Mouse (Mus musculus): Measurements from ENCODE around the gene Tbc1d7. TPM values are rescaled to one million over a fixed set of nuclear protein-coding genes. Genes with fewer than 3 reads are reported as not detected.

Gene Tbc1d7
- total RNA-seq, 2 experiments from 2014 or later = 35.0 to 39.7 TPM

DNA sequence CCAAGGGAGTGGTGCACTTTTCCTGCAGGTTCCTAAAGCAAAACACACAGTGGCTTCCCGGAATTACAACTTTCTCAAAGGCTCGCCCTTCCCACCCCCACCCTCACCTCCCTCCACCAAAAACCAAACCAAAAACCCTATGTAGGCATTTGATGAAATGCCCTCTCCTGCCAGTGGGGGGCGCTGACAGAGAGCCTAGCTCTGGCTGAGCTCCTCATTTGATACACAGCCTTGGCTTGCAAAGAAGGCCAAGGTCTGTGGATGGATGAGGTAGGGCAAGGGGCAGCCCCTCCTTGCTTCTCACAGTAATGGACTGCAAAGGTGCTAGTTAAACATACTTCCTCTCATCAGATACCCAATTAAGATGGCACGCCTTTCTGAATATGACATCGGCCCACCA is 28.4 kb upstream of the Tbc1d7 start:
- intact Hi-C loops (cut with DNase I) = loop anchor here (5.0 kb wide), 1 partner anchor 103 kb away; the partner anchor contains the start of gene Gfod1
- DNase-seq (ENCODE audit: low spot score in 2 of 2) = peak in 1 of 2 experiments; percentile 65

- DNase-seq (ENCODE audit: low spot score in 2 of 2) = no peak
- intact Hi-C loops (cut with DNase I) = no loop called here
Observed at GRCm38 (mm10) chr13:43199282-43199681, 28.0 kb upstream of the Tbc1d7 start.

DNA sequence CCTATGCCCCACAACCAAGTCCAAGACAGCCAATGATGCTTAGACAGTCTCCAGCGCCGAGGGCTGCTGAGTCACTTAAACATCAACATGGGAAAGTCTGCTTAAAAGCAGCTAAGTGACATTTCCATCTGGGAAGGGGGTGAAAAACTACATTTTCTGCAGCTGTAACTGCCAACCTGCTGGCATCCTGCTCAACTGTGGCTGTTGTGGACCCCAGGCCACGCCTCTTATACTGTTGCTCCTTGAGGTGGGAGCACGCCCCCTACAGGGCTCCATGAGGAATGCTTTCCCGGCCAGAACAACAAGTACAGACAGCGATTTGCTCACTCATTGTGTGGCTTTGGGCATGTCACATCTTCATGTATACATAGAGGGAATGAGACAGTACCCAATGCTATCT is 25.9 kb upstream of the Tbc1d7 start:
- intact Hi-C loops (cut with DNase I) = no loop called here
- peak in 1 of 2 experiments; percentile 57 for DNase-seq (ENCODE audit: low spot score in 2 of 2)

DNA sequence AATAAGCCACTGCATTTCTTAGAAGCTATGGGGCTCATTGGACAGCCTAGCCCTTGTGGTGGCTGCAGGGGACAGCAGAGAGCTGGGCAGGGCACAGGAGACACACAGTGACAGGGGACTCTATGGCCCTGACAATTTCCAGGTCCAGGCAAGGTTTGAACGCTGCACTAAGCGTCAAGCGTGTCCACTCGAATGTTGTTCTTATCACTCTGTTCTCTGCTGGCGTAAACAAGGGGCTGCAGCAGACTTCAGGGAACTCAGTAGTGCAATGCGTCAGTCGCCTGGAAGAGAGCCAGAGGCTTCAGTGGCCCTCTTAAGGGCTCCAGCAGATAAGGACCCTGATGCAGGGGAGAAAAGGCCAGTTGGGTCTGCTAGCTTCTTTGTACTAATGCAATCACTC is 24.7 kb upstream of the Tbc1d7 start:
- DNase-seq (ENCODE audit: low spot score in 2 of 2) = no peak
- intact Hi-C loops (cut with DNase I) = no loop called here

GRCm38 (mm10) chr13:43193932-43194331 is 22.6 kb upstream of the Tbc1d7 start:
- intact Hi-C loops (cut with DNase I) = loop anchor here (5.0 kb wide), 1 partner anchor 33 kb away; no protein-coding TSS in a partner anchor
- no peak for DNase-seq (ENCODE audit: low spot score in 2 of 2)

DNA sequence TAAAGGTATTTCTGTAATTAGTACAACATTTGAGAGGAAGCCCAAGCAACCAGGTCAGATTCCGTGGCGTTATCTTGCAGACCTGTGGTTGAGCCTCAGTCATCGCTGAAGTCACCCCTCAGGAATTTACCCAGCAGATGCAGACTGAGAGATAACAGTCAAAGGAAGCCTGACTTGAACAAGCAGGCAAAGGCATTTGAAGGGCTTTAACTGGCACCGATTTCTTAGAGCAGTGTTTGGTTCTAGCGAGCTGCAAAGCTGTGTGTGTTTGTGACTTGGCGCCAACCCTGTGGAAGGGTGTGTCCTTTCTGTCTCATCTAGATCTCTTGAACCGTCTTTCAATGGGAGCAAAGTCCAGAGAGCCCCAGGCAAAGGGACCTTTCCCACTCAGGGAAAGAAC is 22.0 kb upstream of the Tbc1d7 start:
- intact Hi-C loops (cut with DNase I) = loop anchor here (5.0 kb wide), 1 partner anchor 34 kb away; no protein-coding TSS in a partner anchor
- DNase-seq (ENCODE audit: low spot score in 2 of 2) = no peak

DNA sequence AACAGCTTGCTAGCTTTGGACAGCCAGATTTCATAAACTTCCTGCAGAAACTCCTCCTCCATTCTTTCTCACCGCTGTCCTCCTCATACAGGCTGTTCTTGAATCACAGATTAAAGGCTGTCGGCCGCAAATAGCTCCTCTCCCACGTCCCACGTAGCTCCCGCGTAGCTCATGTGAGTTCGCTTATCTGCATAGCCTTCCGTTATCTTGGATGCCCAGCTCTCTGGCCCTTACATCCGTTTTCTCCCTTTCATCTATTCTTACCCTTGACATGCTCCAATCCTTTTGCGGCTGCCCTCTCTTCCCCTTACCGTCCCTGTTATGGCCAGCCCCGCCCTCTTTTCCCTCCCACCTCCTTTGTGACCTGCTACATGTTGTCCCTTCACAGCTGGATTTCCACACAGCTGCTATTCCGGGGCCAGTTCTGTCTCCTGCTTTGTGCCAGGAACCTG is 20.5 kb upstream of the Tbc1d7 start:
- DNase-seq (ENCODE audit: low spot score in 2 of 2) = peak; percentile 69 to 80
- intact Hi-C loops (cut with DNase I) = loop anchor here (5.0 kb wide), 1 partner anchor 36 kb away; no protein-coding TSS in a partner anchor

DNA sequence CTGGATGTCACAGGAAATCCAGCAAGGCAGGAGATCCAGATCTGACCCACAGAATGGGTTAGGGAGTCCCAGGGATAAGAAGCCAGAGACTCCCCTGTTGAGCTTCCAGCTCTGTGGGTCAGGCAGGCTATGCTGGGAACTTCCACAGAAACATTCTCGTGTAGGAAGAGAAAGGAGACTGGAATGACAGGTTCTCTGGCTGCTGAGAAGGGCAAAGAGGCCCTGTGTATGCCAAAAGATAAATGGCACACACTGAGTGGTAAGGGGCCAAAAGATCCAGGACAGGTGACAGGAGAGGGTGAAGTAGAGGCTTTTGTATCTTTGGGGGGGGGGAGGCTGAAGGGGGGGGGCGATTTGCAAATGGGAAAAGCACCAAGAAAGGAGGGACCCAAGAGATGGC is 20.0 kb upstream of the Tbc1d7 start:
- intact Hi-C loops (cut with DNase I) = loop anchor here (5.0 kb wide), 1 partner anchor 36 kb away; no protein-coding TSS in a partner anchor
- DNase-seq (ENCODE audit: low spot score in 2 of 2) = no peak

GRCm38 (mm10) chr13:43187736-43188135 is 16.4 kb upstream of the Tbc1d7 start:
- no peak for DNase-seq (ENCODE audit: low spot score in 2 of 2)
- intact Hi-C loops (cut with DNase I) = loop anchor here (5.0 kb wide), 1 partner anchor 115 kb away; the partner anchor contains the start of gene Gfod1

- DNase-seq (ENCODE audit: low spot score in 2 of 2) = no peak
- intact Hi-C loops (cut with DNase I) = loop anchor here (5.0 kb wide), 1 partner anchor 199 kb away; no protein-coding TSS in a partner anchor
Observed at GRCm38 (mm10) chr13:43183248-43184055, 12.2 kb upstream of the Tbc1d7 start.

- peak; percentile 92 to 93 for DNase-seq (ENCODE audit: low spot score in 2 of 2)
- intact Hi-C loops (cut with DNase I) = loop anchor here (5.0 kb wide), 1 partner anchor 200 kb away; no protein-coding TSS in a partner anchor
Observed at GRCm38 (mm10) chr13:43182465-43183201, 11.3 kb upstream of the Tbc1d7 start.

DNA sequence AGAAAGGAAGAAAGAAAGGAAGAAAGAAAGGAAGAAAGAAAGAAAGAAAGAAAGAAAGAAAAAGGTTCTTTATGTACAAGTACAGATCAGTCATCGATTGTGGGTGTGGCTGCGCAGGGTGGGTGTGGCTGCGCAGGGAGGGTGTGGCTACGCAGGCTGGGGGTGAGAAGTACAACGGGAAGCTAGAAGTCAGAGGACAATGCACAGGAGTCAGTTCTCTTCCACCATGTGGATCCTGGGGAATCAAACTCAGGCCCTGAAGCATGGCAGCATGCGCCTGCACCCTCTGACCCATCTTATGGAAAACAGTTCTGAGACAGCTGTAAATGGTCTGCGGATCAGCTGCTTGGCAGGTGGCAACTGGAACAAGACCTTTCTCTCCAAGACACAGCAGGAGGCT is 9.8 kb upstream of the Tbc1d7 start:
- DNase-seq (ENCODE audit: low spot score in 2 of 2) = no peak
- intact Hi-C loops (cut with DNase I) = loop anchor here (5.0 kb wide), 1 partner anchor 201 kb away; no protein-coding TSS in a partner anchor

GRCm38 (mm10) chr13:43177317-43177716 is 6.0 kb upstream of the Tbc1d7 start:
- intact Hi-C loops (cut with DNase I) = loop anchor here (10.0 kb wide), 2 partner anchors 387 to 557 kb away; partner anchors contain the start of gene Mcur1
- no peak for DNase-seq (ENCODE audit: low spot score in 2 of 2)

- intact Hi-C loops (cut with DNase I) = loop anchor here (10.0 kb wide), 2 partner anchors 388 to 558 kb away; partner anchors contain the start of gene Mcur1
- DNase-seq (ENCODE audit: low spot score in 2 of 2) = no peak
Observed at GRCm38 (mm10) chr13:43176676-43177075, 5.4 kb upstream of the Tbc1d7 start.

DNA sequence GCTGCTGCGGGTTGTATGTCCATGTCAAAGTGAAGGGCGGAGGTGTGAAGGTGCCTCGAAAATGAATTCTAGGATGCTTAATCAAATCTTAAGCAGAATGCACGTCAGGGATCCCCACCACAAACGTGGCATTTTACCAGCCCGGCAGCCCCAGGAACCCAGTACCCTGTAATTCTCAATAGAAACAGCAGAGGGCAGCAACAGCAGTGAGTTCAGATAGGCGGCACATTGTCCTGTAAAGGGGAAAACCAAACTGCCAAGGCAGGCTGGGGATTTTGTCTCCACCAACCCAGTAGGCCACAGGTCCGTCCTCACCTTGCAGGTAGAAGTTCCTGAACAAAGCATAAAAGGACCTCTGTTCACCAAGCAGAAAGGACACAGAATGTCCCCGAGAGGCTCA is 2.0 kb upstream of the Tbc1d7 start:
- intact Hi-C loops (cut with DNase I) = loop anchor here (5.0 to 10.0 kb wide), 3 partner anchors 224 to 562 kb away; partner anchors contain the start of genes Mcur1 and Nol7
- DNase-seq (ENCODE audit: low spot score in 2 of 2) = peak; percentile 82 to 88

DNA sequence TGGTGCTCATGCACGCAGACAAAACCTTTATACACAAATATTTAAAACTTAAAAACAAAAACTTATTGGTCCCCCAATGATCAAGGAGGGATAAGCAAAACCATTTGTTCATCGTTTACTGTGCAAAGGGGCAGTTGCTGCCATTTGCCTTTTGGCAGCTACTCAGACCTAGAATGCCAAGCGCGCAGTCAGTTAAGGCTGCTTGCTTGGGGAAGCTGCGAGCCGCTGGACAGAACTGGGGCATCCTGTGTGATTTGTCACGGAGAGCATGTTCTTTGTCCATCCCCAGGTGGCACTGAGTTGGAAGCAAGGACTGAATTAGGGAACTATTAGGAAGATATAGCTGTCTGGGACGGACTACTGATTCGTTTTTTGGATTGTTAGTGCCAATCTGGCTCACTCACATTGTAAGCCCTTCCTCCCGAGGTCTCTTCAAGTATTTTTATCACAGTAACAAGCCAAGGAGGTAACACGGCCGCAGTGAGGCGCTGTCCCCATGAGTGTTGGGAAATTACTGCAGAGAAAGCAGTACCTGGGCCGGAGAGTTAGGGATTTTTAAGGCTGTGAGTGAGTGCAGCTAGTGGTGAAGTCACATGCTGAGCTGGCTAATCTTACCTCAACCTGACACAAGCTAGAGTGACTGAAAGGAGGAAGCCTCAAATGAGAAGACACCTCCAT is 874 bp upstream of the Tbc1d7 start:
- peak in 1 of 2 experiments; percentile 78 for DNase-seq (ENCODE audit: low spot score in 2 of 2)
- intact Hi-C loops (cut with DNase I) = loop anchor here (5.0 to 10.0 kb wide), 3 partner anchors 225 to 563 kb away; partner anchors contain the start of genes Mcur1 and Nol7

GRCm38 (mm10) chr13:43167721-43168120 is 3.6 kb downstream of the Tbc1d7 start:
- intact Hi-C loops (cut with DNase I) = no loop called here
- no peak for DNase-seq (ENCODE audit: low spot score in 2 of 2)

DNA sequence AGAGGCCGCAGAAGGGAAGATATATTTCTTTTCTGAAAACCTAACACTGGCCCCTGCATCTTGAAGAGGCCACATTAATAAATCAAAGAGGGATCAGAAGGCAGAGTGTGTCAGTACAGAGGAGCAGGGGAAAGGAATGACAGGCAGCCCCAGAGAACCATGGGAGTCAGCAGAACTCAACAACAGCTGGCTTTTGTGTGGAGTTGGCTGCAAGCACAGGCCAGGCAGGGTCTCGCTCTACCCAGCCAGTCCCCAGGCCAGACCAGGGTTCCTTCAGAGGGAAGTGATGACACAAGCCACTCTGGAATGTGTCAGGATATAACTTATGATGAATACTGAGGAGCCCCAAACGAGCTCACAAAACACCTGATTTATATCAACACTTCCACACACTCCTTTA is 11.9 kb downstream of the Tbc1d7 start:
- intact Hi-C loops (cut with DNase I) = no loop called here
- DNase-seq (ENCODE audit: low spot score in 2 of 2) = no peak

GRCm38 (mm10) chr13:43158281-43158680 is 13.0 kb downstream of the Tbc1d7 start:
- no peak for DNase-seq (ENCODE audit: low spot score in 2 of 2)
- intact Hi-C loops (cut with DNase I) = no loop called here

Measured in left cerebral cortex, postnatal 14 days (tissue).